Mouse (Mus musculus) limb, embryonic 11.5 days (tissue): ENCODE data around the gene Olfr772. TPM values are rescaled to one million over a fixed set of nuclear protein-coding genes. Genes with fewer than 3 reads are reported as not detected.
"Not testable (repeated sequence)": the region's sequence is repeated elsewhere in the genome, so short reads cannot be mapped to it uniquely, and the experiment has no call there.

Experiments
- ATAC-seq: fragments of 200-750 bp; cut with Nextera tagmentation; 2 replicates; pipeline ENCODE4 v1.8.0; 2017; ENCODE audit warnings: low read depth; ENCODE audit not compliant: insufficient number of reproducible peaks, low FRiP score, low TSS enrichment
- DNase-seq: peaks from one replicate; pipeline ENCODE4 v3.0.0-alpha.2; 2015; ENCODE audit warnings: low spot score
- H3K27ac ChIP-seq: fragments of 300-500 bp; sonication (generic); replicated peaks from 2 replicates; pipeline ENCODE4 v1.5.1; 2014; ENCODE audit warnings: low read depth, mild to moderate bottlenecking, low read length
- H3K27me3 ChIP-seq: fragments of 300-500 bp; sonication (generic); 2 replicates; pipeline ENCODE4 v1.6.1; 2014; ENCODE audit warnings: mild to moderate bottlenecking, low read length, mixed read lengths; ENCODE audit not compliant: control insufficient read depth, insufficient read depth
- H3K36me3 ChIP-seq: fragments of 300-500 bp; sonication (generic); 2 replicates; pipeline ENCODE4 v1.6.1; 2014; ENCODE audit warnings: mild to moderate bottlenecking, low read length, moderate library complexity, mixed read lengths; ENCODE audit not compliant: control insufficient read depth, insufficient read depth
- H3K4me1 ChIP-seq: fragments of 300-500 bp; sonication (generic); 2 replicates; pipeline ENCODE4 v1.6.1; 2014; ENCODE audit warnings: low read length, mixed read lengths; ENCODE audit not compliant: control insufficient read depth, insufficient read depth
- H3K4me2 ChIP-seq: fragments of 300-500 bp; sonication (generic); 2 replicates; pipeline ENCODE4 v1.6.1; 2014; ENCODE audit warnings: low read depth, mild to moderate bottlenecking, moderate library complexity; ENCODE audit not compliant: severe bottlenecking
- H3K4me3 ChIP-seq: fragments of 300-500 bp; sonication (generic); 2 replicates; pipeline ENCODE4 v1.5.1; 2014; ENCODE audit warnings: low read depth, low read length
- H3K9ac ChIP-seq: fragments of 300-500 bp; sonication (generic); 2 replicates; pipeline ENCODE4 v1.6.1; 2014; ENCODE audit warnings: mild to moderate bottlenecking, low read length
- H3K9me3 ChIP-seq: fragments of 300-500 bp; sonication (generic); 2 replicates; pipeline ENCODE4 v1.6.1; 2016; ENCODE audit warnings: low read length; ENCODE audit not compliant: control insufficient read depth
- WGBS: fragments of 180-500 bp; shearing (Covaris S2); extraction: QIAGEN DNeasy Blood & Tissue Kit; methylation state at CpG from one replicate; pipeline ENCODE4 v1.1.7; 2014; 5-methylcytosine and 5-hydroxymethylcytosine counted together
- polyA plus RNA-seq: library from polyadenylated mRNA; unstranded; fragments of >200 nt; fragmentation: Nextera tagmentation; extraction: Ambion mirVana; gene quantifications from 2 replicates; pipeline ENCODE4 v1.2.1, GENCODE M21; 2014

Olfr772 gene
- not detected in 2 replicates for polyA plus RNA-seq

DNA sequence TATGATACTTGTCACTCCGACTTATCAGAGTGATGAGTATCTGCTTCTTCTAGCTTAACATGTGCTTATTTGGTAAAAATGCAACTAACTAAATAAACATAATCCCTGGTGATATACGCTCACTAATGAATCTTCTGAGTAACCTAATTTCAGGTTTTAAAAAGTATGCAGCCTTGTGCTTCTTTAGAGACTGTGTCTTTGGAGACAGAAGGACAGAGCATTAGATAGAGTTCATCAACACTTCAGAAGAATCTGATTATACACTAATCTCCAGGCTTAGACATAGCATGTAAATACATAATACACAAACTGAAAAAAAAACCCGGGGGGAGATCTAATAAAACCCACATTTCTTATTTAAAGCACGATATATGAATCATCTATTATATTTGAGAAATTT lies at the start of gene Olfr772:
Gene Olfr772, minus strand, starts transcription at position 101 of the 400 bp plus-strand sequence.
- not testable (repeated sequence) for H3K36me3 ChIP-seq, H3K27me3 ChIP-seq, H3K27ac ChIP-seq, H3K9ac ChIP-seq, ATAC-seq, H3K9me3 ChIP-seq, H3K4me3 ChIP-seq, DNase-seq, H3K4me2 ChIP-seq, H3K4me1 ChIP-seq
- 74% methylated on average over 3 of the region's 4 CpGs for WGBS

GRCm38 (mm10) chr10:129187319-129187718 lies 9.6 kb upstream of the Olfr772 start, which contains the start of gene Olfr773:
TSS of gene Olfr773 (minus strand) at chr10:129187419.
- DNase-seq, H3K9me3 ChIP-seq, H3K9ac ChIP-seq, H3K4me2 ChIP-seq, ATAC-seq, H3K4me1 ChIP-seq, H3K4me3 ChIP-seq, H3K27ac ChIP-seq, H3K27me3 ChIP-seq, H3K36me3 ChIP-seq: not testable (repeated sequence)

- Histone ChIP-seq H3K27me3 (no peaks in the 10 kb centered on the region), H3K9ac (no peak within 1 kb of the TSS), H3K4me2 (no peak within 1 kb of the TSS), H3K27ac (no peak within 1 kb of the TSS), H3K9me3 (no peaks in the 10 kb centered on the region), H3K4me3 (no peak within 1 kb of the TSS), H3K4me1 (no peaks in the 10 kb centered on the region), H3K36me3 (no peaks in the 10 kb centered on the region)
- ATAC-seq (no peak), DNase-seq (no peak)
- 93% methylated on average over 1 of the region's 1 CpGs for WGBS
Measured at GRCm38 (mm10) chr10:129164651-129165050, 13.1 kb downstream of the Olfr772 start, which contains the start of gene Olfr771. TSS of gene Olfr771 (minus strand) at chr10:129164751.

GRCm38 (mm10) chr10:129138898-129139297 lies 38.8 kb downstream of the Olfr772 start, which contains the start of gene Olfr770:
TSS of gene Olfr770 (minus strand) at chr10:129138998.
- WGBS: 83% methylated on average over 2 of the region's 2 CpGs
- no peak within 1 kb of the TSS for H3K27ac ChIP-seq
- DNase-seq (no peak), ATAC-seq (no peak)
- H3K9ac ChIP-seq: no peak within 1 kb of the TSS
- H3K9me3 ChIP-seq: no peaks in the 10 kb centered on the region
- H3K4me3 ChIP-seq: no peak within 1 kb of the TSS
- no peak within 1 kb of the TSS for H3K4me2 ChIP-seq
- no peaks in the 10 kb centered on the region for H3K36me3 ChIP-seq
- no peaks in the 10 kb centered on the region for H3K4me1 ChIP-seq
- H3K27me3 ChIP-seq: no peaks in the 10 kb centered on the region

Other genes with a start within 250 kb of the Olfr772 start
- gene Itga7, start 244.1 kb downstream of the Olfr772 start, polyA plus RNA-seq: 0.10 and 0.12 TPM in 2 replicates
- gene Mettl7b, start 216.9 kb downstream of the Olfr772 start, polyA plus RNA-seq: not detected in 2 replicates
- not detected in 2 replicates for gene Olfr9, start 188.5 kb downstream of the Olfr772 start, polyA plus RNA-seq
- not detected in 2 replicates for gene Olfr763, start 167.1 kb downstream of the Olfr772 start, polyA plus RNA-seq
- not detected in 2 replicates for gene Olfr764-ps1, start 138.0 kb downstream of the Olfr772 start, polyA plus RNA-seq
- gene Olfr765, start 127.9 kb downstream of the Olfr772 start, polyA plus RNA-seq: not detected in 2 replicates
- not detected in 2 replicates for gene Olfr766-ps1, start 108.9 kb downstream of the Olfr772 start, polyA plus RNA-seq
- not detected in 2 replicates for gene Olfr767, start 95.0 kb downstream of the Olfr772 start, polyA plus RNA-seq
- gene Olfr768, start 78.5 kb downstream of the Olfr772 start, polyA plus RNA-seq: not detected in 2 replicates
- gene Olfr769, start 60.1 kb downstream of the Olfr772 start, polyA plus RNA-seq: not detected in 2 replicates
- not detected in 2 replicates for gene Olfr770, start 38.9 kb downstream of the Olfr772 start, polyA plus RNA-seq
- gene Olfr771, start 13.2 kb downstream of the Olfr772 start, polyA plus RNA-seq: not detected in 2 replicates
- not detected in 2 replicates for gene Olfr773, start 9.5 kb upstream of the Olfr772 start, polyA plus RNA-seq
- gene Olfr774, start 58.3 kb upstream of the Olfr772 start, polyA plus RNA-seq: not detected in 2 replicates
- not detected in 2 replicates for gene Olfr775, start 70.5 kb upstream of the Olfr772 start, polyA plus RNA-seq
- gene Olfr776, start 81.2 kb upstream of the Olfr772 start, polyA plus RNA-seq: not detected in 2 replicates
- gene Olfr777, start 93.6 kb upstream of the Olfr772 start, polyA plus RNA-seq: not detected in 2 replicates
- gene Olfr780, start 140.2 kb upstream of the Olfr772 start, polyA plus RNA-seq: not detected in 2 replicates
- not detected in 2 replicates for gene Olfr781, start 150.9 kb upstream of the Olfr772 start, polyA plus RNA-seq
- gene Olfr782, start 170.9 kb upstream of the Olfr772 start, polyA plus RNA-seq: not detected in 2 replicates
- 0.04 and 0.06 TPM in 2 replicates for gene Olfr784, start 206.2 kb upstream of the Olfr772 start, polyA plus RNA-seq
- not detected in 2 replicates for gene Olfr785, start 227.5 kb upstream of the Olfr772 start, polyA plus RNA-seq
- gene Olfr786, start 249.4 kb upstream of the Olfr772 start, polyA plus RNA-seq: not detected in 2 replicates